Mouse (Mus musculus) right cerebral cortex, postnatal 36 days (tissue): ENCODE data around the gene Zfp579.
A peak's percentile ranks its signal among the peaks of the same experiment; 100 is the strongest.
"Not testable (repeated sequence)": the region's sequence is repeated elsewhere in the genome, so short reads cannot be mapped to it uniquely, and the experiment has no call there.

Experiments used
- DNase-seq, 2 experiments: peaks; one replicate each; pipeline ENCODE4 v3.0.0; 2022; ENCODE audit warnings: low spot score in 2 of 2, mixed read lengths in 1 of 2

The Zfp579 gene

DNA sequence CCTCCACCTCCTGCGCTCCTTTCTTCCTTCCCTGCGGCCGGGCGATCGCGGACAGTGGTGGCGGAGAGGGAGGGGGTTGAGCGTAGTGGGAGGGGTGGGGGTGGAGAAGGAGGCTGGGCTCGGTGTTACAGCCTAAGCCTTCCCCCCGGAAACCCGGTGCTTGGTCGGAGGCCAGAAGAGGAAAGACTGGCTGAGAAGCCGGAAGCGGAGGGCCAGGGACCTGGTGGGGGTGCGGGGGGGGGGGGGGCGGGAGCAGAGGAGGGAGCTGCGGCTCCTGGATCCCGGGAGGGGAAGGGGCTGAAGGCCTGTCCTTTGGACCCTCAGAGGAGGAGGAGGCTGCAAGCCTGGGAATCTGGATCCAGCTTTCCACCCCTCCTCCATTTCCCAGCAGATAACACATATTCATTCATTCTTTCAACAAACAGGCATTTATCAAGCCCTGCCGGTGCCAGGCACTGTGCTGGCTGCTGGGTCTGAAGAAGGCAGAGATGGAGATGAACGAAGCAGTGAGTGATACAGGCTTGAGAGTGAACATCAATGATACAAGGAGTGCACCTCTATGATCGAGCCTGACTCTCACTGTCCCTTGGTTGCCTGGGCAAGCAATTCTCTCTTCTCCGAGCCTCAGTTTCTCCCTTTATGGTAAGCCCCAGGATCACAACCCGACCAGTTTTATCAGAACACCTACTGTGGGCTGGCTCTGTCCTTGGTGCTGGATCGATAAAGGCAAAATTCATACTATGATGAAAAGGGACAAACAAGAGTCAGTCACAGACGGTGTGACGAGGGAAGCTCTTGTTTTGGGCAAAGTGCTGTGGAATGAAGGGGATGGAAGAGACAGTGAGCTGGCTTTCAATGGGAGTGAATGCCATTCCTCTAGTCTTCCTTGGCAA lies at the start of gene Zfp579:
TSS of gene Zfp579 (minus strand) at position 156 of the 893 bp plus-strand sequence.
- DNase-seq = peak; percentile 84 to 86

GRCm38 (mm10) chr7:5044981-5045380 lies 49.0 kb upstream of the Zfp579 start:
- no peak for DNase-seq

DNA sequence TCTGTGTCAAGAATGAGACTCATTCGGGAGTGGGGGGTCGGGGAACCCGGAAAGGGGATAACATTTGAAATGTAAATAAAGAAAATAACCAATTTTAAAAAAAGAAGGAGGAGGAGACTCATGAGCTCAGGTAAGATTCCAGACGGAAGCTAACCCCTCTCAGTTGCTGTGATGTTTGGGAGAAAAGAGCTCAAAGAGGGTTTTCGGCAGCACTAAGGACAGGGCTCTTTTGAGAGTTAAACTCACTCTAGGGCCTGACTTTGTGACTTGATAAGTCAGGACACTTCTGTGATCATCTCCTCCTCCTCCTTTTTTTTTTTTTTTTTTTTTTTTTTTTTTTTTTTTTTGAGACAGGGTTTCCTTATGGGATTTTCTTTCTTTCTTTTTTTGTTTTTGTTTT lies 43.0 kb upstream of the Zfp579 start:
- no peak for DNase-seq

DNA sequence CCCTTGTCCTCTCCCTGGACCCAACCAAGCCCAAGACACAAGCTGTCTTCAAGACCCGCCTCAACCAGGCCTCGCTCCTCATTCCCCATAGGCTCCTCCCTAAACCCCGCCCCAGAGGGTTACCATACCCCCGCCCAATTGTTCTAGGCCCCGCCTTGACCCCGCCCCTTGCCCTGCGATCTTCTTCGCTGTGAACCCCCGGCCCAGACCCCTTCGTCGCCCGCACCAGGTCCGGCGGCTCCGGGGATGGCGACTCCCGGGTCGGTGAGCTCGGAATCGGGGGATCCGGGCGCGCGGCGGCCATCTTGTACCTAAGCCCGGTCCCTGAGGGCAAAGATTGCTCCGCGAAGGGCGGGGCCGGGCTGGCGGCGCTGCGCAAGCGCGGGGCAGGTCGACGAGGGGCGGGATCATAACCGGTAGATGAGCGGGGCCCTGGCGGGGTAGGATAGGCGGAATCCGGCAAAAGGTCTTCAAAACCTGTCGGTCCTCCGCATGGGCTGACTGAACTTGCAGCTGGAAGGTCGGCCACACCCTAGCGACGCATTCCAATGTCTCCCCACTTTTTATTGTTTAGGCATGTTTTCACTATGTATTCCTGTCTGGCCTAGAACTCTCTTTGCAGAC lies 42.3 kb upstream of the Zfp579 start, which contains the start of gene Zfp784:
TSS of gene Zfp784 (minus strand) at position 338 of the 624 bp plus-strand sequence.
- peak; percentile 83 to 86 for DNase-seq

- DNase-seq = no peak
Observed at GRCm38 (mm10) chr7:5037467-5037866, 41.5 kb upstream of the Zfp579 start.

GRCm38 (mm10) chr7:5037026-5037425 lies 41.1 kb upstream of the Zfp579 start:
- no peak for DNase-seq

DNA sequence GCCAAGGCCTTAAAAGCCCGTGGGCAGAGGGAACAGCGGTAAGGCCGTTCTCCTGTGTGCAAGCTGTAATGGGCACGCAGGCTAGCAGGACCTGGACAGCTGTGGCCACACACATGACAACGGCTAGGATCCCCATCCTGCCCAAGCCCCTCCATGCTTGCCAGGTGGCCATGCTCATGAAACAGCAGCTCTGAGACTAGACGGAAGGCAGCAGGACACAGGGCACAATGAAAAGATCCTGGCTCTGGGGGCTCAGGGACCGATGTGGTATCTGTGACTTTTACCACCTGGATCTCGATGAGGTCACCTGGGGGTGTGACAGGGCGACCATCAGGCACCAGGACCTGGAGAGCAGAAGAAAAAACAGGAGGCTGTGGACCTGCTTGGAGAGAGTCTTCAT lies 40.2 kb upstream of the Zfp579 start:
- DNase-seq = no peak

DNA sequence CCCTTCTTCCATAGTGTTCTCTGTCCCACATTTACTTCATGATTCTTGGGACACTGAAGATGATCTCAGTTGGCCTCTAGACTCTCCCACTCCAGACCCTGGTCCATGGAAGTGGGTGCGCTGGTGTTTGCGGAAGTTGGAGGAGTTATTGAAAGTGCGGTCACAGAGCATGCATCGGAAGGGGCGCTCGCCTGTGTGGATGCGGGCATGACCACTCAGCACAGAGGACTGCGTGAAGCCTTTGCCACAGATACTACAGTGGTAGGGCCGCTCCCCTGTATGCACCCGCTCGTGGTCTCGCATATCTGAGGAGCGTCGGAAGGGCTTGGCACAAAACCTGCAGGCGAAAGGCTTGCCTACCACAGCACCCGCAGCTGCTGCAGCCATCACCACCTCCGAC lies 39.7 kb upstream of the Zfp579 start:
- no peak for DNase-seq

- no peak for DNase-seq
Observed at GRCm38 (mm10) chr7:5033818-5034217, 37.9 kb upstream of the Zfp579 start, which contains the start of gene 4632433K11Rik. Gene 4632433K11Rik (plus strand): TSS chr7:5034118.

GRCm38 (mm10) chr7:5031496-5031895 lies 35.5 kb upstream of the Zfp579 start:
- DNase-seq = no peak

- no peak for DNase-seq
Observed at GRCm38 (mm10) chr7:5030554-5031275, 34.8 kb upstream of the Zfp579 start.

DNA sequence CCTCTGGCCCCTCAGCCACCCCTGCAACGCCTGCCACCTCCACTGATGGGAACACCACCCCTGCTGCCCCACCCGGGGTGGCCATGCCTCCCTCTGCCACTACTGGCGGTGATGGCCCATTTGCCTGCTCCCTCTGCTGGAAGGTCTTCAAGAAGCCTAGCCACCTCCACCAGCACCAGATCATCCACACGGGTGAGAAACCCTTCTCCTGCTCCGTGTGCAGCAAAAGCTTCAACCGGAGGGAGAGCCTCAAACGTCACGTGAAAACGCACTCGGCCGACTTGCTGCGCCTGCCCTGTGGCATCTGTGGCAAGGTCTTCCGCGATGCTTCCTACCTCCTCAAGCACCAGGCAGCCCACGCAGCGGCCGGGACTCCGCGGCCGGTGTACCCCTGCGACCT lies 34.0 kb upstream of the Zfp579 start:
- no peak for DNase-seq

GRCm38 (mm10) chr7:5029543-5029942 lies 33.6 kb upstream of the Zfp579 start:
- no peak for DNase-seq

DNA sequence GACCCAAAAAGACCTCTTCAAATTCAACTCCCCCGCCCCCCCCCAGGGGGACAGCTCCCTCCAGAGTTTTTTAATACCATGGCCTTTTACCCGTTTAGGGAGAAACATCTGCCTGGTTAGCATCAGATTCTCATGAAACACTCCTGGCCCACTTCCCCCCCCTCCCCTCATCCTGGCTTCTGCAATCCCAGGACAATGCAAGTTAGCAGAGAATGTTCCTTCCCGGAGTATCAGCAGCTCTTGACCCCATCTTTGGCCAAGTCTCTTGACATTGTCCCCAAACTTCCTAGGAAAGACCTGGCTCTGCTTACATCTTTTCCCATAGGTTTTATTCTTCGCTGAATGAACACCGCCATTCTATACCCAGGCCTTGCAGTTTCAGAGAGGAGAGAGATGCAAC lies 25.2 kb upstream of the Zfp579 start:
- no peak for DNase-seq

DNA sequence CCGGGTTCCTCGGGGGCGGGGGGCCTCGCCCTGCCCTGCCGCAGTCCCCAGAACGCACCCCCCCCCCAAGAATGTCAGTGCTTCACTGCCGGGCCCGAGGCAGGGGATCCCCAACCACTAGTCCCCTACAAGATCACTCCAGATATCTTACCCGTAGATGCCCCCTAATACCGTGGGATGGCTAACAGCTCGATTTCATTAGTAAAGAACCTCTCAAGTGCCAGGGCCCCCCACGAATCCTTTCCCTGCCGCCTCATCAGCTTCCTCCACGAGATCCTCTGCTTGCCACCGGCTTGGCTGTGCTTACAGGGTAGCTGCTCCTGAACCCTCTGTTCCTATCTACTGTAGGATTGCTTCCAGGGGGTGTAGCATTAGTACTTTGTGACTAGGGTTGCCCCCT lies 24.7 kb upstream of the Zfp579 start:
- DNase-seq = no peak

GRCm38 (mm10) chr7:5020000-5020681 lies 24.2 kb upstream of the Zfp579 start, which contains the start of the genes Zfp865 and Ccdc106:
Gene Zfp865 (plus strand): TSS chr7:5020376.
Gene Ccdc106 (plus strand): TSS chr7:5020553.
- peak; percentile 99 to 100 for DNase-seq

GRCm38 (mm10) chr7:5019576-5019975 lies 23.6 kb upstream of the Zfp579 start:
- DNase-seq = not testable (repeated sequence)

DNA sequence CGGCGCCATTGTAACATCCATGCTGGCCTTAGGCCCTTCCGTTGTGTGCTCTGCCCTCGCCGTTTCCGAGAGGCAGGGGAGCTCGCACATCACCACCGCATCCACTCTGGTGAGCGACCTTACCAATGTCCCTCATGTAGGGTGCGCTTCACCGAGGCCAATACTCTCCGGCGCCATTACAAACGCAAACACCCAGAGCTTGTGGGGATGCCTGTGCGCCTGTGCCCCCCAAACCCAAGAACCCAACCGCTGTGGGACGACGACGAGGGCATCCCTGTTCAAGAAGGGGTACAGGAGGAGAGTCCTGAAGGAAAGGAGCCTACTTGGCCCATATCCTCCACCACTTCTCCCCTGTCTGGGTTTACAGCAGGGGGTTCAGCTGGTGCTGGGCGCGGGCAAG lies 22.0 kb upstream of the Zfp579 start:
- DNase-seq = no peak

DNA sequence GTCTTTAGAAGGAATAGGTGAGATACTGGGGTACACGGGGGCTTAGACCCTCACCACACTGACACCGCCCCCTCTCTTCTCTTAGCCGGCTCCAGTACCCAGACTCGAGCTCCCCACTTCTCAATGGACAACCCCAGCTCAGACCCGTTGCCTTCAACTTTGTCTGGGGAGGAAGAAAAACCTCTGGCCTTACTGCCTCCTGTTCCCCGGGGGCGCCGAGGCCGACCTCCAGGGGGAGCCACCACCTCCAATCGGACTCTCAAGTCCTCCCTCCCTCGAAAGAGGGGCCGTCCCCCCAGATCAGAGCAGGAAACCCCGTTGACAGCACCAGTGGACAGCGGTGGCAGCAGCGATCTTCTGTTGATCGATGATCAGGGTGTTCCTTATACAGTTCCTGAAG lies 21.4 kb upstream of the Zfp579 start:
- DNase-seq = no peak

GRCm38 (mm10) chr7:5016920-5017319 lies 21.0 kb upstream of the Zfp579 start:
- no peak for DNase-seq

DNA sequence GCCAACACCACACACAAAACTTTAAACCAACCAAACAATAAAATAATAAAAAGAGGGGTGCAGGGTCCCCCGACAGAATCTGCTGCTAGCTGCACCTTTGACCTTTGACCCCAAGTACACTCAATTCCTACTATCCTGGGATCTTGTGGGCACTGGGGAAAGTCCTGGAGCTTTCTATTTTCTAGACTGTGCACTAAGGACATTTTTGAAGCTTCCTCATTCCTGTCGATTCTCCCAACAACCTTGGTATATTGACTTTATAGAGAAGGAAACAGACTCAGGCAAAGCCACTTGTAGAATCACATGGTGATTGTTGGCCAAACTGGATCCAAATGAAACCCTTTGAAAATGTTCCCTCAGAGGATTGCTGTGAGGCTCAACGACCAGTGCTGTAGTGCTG lies 20.1 kb upstream of the Zfp579 start:
- no peak for DNase-seq
